Mouse (Mus musculus): ENCODE results near the gene Psmd9.
"Not testable (repeated sequence)": the region's sequence is repeated elsewhere in the genome, so short reads cannot be mapped to it uniquely, and the experiment has no call there.

The Psmd9 gene

DNA sequence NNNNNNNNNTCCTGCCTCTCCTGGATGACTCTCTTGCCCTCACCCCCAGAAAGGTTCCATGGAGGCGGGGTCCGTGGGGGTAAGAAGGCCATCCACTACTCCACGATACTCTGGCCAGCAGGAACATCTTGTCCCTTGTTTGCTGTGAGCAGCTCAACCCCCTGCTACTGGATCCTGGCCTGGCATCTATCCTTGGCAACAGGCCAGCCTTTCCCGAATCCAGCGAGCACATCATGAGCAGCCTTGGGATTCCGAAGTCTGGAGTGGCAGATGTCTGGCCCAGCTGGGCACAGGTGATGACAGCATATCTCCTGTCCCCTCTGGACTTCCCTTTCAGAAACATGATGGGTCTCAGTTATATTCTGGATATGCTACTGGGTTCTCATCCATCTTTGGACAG, 16.8 kb downstream of the Psmd9 start:
- CTCF ChIA-PET: no interaction called here

DNA sequence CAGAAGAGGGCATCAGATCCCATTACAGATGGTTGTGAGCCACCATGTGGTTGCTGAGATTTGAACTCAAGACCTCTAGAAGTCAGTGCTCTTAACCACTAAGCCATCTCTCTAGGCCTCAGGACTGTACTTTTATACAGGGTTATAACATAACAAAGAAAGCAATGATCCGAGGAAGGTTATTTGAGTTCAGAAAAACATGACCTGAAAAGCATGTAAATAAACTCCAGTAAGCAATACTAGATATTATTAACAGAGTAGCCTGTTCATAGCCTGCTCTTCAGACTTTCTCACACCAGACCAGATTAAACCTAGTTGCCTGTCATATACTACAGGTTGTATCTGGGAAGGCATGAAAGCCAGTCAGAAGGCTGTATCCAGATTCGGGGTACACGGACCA, 18.1 kb downstream of the Psmd9 start:
- CTCF ChIA-PET: no interaction called here

DNA sequence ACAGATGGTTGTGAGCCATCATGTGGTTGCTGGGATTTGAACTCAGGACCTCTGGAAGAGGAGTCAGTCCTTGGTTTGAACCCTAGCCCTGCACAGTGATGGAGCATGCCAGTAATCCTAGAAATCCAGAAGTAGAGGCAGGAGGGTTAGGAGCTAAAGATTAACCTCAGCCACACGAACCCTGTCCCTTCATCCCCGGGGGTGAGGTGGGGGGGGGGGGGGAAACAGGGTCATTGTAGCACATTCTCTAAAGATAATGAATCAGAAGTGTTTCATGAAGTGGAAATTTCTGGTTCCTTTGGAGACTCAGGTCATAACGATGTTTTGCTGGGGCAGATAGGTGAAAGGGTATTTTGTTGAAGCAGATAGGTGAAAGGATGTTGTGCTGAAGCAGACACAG, 21.7 kb downstream of the Psmd9 start:
- CTCF ChIA-PET: no interaction called here

DNA sequence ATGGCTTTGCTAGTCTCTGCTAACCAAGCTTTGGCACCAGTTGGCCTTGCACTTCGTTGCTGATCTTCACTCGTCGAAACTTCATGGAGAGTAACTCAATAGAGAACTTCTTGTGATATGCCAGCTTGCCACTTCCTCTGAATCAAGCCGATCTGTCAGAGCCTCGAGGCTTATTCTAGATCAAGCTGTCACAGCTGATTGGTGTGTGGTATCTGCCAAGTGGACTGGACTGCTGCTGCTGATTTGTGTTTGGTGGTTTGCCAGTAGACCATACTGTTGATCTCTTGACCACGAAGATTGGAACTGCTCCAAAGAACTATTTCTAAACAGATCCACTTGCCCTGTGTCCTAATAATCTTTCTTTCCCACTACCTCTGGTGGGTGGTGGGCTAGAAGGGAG, 22.2 kb downstream of the Psmd9 start:
- CTCF ChIA-PET: no interaction called here

DNA sequence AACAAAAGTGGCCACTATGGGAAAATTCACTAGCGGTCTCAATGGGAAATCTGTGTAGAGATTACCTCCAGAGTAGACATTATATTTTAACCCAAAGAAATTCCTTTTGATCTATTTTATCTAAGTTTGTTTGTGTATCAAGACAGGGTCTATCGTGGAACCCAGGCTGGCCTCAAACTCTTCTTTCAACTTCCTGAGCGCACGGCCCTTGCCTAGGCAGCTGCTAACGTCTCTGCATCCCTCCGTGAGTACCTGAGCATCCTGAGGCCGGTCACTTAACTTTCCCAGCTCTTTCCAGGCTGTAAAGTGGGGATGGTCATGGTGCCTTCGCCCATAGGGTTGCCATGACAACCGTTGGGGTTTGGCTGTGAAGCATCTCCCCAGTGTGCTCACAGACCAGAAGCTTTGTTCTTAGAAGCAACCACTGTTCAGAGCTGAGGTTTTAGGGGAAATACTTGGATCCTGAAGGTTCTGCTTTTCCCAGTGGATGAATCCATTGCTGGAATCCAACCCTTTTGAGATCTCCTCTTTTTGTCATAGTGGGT, 23.5 kb downstream of the Psmd9 start:
- CTCF ChIA-PET: no interaction called here

DNA sequence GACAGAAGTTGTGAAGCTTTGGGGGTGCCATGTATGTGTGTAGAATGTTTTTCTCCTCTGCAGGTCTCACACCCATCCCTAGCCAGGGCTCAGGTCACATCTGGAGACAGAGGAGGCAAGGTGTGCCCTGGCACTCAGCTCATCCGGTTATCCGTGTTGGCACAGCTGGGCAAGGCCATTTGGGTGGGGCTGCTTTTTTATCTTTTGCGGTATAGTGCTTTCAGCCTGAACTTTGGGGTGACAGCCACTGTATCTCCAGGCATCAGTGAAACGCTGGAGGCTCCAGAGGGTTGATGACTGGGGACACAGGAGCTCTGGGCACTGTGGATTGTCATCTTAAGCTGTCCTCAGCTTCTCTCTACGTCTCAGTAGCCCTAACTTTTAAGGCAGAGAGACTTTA, 24.2 kb downstream of the Psmd9 start:
- CTCF ChIA-PET: no interaction called here

DNA sequence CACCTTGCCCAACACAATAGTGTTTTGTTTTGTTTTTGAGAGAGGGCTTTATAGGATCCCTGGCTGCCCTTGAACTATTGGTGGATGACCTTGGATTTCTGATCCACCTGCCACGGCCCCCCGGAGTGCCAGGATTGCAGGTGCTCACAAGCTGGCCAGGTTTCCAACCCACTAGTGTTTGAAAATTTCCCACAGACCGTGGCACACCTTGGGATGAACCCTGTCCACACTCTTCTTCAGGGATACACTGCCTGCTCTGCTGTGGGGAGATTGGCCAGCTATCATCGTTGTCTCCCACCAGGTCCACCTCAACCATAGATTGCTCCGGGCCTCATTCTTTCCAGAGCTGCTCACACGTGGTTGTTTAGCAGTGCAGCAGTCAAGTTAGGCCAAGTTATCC, 25.6 kb downstream of the Psmd9 start:
- CTCF ChIA-PET: no interaction called here

DNA sequence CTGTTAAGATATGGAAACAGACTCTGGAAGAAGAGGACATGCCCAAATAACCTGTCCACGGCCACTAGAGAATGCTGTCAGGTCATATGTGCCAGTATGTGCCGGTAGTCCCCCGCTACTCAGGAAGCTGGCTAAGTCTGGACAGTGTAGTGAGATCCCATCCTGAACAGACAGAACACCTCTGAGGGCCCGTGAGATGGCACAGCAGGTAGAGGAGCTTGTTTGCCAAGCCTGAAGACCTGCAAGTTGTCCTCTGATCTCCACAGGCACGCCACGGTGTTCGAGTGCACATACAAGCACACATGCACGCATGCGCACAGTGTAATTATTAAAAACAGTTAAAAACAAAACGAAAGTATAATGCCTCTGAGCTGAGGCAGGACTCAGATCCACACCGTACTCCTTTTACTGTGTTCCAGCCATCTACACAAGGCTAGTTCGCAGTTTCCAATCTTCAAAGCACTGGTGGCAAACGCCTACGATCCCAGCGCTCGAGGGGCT, 26.3 kb downstream of the Psmd9 start:
- CTCF ChIA-PET: no interaction called here

DNA sequence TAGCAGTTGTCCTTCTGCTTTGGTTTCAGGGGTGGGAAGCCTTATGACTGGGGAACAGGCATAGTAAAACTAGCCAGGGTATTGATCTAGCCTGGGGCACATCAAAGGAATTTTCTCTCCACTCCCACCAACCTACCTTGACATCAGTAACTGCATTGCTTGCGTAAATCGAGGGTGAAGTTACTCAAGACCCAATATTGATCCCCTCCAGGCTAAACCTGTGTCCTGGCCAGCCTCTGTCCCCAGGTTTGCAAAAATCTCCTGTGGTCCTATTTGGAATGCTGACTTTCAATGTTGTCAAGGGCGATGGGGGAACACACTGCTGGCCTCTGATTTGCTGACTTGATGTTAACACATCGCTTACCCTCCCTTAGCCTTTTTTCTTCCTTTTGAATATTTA, 27.5 kb downstream of the Psmd9 start:
- CTCF ChIA-PET: no interaction called here

DNA sequence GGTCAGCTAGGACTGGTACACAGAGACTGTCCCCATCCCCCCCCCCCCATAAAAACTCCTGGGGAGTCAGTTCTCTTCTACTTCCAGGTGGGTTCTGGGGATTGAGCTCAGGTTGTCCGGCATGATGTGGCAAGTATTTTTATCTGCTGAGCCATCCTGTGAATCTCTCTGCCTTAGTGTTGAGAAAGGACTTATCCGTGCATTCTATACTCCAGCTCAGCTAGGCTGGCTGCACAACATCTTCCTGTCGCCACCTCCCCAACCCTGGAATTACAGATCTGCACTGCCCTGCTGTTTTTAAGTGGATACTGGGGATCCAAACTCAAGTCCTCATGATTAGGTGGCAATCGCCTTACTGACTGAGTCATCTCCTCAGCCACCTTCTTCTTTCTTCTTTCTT, 29.3 kb downstream of the Psmd9 start:
- CTCF ChIA-PET: no interaction called here

DNA sequence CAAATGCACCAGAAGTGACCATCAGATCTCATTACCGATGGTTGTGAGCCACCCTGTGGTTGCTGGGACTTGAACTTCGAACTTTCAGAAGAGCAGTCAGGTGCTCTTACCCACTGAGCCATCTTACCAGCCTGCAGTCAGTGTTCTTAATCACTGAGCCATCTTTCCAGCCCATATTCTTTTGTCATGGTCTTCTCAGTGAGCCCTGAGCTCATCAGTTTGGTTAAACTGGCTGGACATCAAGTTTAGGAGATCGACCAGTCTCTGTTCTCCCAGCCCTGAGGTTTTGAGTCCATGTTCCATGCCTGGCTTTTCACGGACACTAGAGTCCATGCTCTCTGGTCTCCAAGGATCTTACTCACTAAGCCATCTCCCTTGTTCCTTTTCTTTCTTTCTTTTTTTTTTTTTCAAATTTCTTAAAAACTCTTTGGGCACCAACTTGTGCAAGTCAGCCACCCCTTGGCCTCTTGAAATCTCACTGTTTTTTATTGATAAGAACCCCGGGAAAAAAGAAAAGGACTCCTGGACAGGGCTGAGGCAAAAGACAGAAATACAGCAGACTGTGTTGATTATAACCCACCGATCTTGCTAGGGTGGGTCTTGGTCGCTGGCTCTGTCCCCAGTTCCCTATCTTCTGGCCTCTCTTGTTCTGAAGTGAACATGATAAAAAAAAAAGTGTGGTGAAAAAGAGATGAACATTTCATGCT, 31.8 kb downstream of the Psmd9 start:
- CTCF ChIA-PET: interaction anchor here (0.6 kb wide), 1 partner anchor 84 kb away, joined by 3 read pairs; no protein-coding TSS in a partner anchor

DNA sequence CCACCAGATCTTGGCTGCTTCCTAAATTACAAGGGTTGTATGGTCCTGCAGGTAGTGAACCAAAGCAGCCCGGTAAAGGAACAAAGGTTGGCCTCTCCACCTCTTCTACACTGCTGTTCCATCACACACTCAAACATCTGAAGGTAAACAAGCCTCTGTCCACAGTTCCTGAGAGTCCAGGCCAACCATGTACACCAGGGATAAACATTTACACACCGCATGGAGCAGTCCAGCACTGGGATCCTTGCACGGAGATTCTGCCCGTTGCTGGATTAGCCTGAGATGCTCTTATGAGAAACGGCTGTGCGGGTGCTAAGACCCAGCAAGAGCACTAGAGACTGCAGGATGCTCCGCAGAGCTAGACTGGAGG, 32.3 kb downstream of the Psmd9 start:
- CTCF ChIA-PET: no interaction called here

DNA sequence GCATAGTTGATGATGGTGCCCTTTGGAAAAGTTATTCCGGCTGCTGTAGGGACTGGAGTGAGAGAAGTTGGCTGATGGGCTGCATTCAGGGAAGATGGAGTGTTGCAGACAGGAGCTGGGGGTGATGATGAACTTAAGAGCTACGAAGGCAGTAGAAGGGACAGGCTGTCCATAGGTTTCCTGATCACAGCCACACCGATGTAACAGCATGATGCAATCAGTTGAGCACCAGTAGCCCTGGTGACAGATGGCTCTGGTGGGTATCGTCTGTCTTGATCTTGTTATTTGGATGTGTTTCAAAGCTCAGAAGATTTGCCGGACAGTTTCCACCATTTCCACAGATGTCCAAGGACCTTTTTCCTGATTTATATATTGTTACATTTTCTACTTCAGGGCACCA, 32.8 kb downstream of the Psmd9 start:
- CTCF ChIA-PET: no interaction called here

DNA sequence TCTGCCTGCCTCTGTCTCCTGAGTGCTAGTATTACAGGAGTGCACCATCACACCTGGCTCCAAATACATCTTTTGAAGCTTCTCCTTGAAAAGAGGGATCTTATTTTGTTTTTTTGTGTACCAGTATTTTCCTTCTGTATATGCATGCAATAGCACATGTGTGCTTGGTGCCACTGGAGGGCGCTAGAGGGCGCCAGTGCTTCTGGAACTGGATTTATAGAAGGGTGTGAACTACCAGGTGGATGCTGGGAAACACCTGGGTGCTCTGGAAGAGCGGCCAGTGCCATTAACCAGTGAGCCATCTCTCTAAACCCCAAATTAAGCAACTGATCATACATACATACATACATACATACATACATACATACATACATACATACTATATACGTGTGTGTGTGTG, 33.6 kb downstream of the Psmd9 start:
- CTCF ChIA-PET: not testable (repeated sequence)

DNA sequence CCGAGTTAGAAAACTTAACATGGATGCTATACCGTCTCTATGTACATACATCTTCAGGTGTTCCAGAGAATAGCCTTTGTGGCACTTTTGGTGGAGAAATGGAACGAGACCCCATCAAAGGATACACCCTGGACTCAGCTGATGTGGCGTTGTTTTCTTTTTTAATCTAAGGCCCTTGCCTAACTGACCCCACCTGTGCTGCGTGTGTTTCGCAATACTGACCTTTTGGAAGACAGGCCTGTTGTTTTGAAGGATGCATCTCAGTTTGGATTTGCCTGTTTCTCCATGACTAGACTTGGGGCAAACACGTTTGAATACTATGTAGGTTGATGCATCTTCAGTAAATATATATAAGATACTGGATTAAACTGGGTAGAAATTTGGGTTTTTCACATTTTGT, 34.4 kb downstream of the Psmd9 start:
- CTCF ChIA-PET: not testable (repeated sequence)

DNA sequence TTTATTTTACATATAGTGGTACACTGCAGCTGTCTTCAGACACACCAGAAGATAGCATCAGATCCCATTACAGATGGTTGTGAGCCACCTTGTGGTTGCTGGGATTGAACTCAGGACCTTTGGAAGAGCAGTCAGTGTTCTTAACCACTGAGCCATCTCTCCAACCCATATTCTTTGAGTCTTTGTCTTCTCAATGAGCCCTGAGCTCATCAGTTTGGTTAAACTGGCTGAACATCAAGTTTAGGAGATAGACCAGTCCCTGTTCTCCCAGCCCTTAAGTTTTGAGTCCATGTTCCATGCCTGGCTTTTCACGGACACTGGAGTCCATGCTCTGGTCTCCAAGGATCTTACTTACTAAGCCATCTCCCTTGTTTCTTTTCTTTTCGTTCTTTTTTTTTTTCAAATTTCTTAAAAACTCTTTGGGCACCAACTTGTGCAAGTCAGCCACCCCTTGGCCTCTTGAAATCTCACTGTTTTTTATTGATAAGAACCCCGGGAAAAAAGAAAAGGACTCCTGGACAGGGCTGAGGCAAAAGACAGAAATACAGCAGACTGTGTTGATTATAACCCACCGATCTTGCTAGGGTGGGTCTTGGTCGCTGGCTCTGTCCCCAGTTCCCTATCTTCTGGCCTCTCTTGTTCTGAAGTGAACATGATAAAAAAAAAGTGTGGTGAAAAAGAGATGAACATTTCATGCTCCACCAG, 53.3 kb downstream of the Psmd9 start:
- CTCF ChIA-PET: not testable (repeated sequence)

DNA sequence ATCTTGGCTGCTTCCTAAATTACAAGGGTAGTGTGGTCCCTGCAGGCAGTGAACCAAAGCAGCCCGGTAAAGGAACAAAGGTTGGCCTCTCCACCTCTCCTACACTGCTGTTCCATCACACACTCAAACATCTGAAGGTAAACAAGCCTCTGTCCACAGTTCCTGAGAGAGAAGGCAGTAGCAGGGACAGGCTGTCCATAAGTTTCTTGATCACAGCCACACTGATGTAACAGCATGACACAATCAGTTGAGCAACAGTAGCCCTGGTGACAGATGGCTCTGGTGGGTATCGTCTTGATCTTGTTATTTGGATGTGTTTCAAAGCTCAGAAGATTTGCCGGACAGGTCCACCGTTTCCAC, 53.8 kb downstream of the Psmd9 start:
- CTCF ChIA-PET: no interaction called here

DNA sequence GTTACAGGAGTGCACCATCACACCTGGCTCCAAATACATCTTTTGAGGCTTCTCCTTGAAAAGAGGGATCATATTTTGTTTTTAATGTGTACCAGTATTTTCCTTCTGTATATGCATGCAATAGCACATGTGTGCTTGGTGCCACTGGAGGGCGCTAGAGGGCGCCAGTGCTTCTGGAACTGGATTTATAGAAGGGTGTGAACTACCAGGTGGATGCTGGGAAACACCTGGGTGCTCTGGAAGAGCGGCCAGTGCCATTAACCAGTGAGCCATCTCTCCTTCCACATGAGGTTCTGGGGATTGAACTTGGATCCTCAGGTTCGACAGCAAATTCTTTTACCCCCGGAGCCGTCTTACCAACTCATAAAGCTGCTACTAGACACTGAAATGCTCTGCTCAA, 54.6 kb downstream of the Psmd9 start:
- CTCF ChIA-PET: not testable (repeated sequence)

DNA sequence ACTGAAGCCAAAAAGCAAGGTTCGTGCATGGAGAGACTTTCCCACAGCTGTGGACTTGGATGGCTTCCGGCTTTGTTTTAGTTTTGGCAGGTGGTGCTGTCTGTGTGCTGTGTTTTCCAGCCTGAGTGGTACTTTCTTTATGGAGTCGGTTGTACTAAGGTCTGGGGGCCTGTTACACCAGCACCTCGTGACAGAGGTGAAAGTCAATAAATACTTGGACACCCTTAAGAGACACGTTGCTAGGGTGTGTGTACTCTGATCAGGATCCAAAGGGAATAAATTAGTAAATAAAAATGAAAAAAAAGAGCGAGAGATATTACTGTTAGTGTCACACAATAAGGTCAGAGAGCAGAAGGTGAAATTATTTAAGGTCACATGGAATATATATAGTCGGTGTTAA, 57.6 kb downstream of the Psmd9 start:
- CTCF ChIA-PET: no interaction called here

DNA sequence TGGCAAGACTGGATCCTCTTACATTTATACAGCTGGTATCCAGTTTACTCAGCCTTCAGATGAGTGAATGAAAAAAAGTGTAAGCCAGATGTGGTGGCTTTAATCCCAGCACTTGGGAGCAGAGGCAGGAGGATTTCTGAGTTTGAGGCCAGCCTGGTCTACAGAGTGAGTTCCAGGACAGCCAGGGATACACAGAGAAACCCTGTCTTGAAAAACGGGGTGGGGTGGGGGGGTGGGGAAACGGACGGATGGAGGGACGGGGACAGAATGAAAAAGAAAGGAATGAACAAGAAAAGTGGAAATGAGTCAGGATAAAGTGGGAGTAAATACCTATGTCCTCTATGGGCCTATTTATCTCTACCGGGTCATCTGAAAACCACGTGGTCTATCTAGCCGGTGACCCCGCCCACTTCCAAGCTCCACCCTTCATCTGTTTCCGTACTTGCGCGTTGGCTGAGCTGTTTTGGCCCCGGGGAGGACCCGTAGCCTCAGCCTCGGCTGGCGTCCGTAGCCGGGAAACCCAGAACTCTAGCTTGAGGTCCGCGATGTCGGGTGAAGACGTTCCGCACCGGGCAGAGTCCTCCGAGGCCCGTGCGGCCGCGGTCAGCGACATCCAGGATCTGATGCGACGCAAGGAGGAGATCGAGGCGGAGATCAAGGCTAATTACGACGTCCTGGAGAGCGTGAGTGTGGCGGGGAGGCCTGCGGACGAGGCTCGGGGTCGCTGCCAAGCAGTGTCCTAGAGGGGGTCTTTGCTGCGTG, 58.7 kb downstream of the Psmd9 start:
- CTCF ChIA-PET: interaction anchor here (0.6 to 0.7 kb wide), 2 partner anchors 18 to 161 kb away, joined by 4 to 5 read pairs; no protein-coding TSS in a partner anchor

DNA sequence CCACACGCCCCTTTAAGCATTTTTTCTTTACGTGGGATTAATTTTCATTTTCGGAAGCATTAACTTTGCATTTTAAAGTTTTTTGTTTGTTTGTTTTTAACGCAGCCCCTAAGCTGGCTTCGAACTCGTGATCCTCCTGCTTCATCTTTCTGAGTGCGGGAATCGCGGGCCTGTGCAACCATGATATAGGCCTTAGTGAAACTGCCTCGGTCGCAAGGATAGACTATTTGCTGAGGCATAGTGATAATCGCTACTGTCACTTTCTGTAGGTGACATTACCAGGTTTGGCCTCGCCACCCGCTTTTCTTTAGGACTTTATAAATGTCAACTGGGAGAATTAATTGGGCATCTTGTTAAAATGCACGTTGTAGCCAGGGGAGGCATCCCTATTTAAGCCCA, 59.3 kb downstream of the Psmd9 start:
- CTCF ChIA-PET: interaction anchor here (0.6 to 0.7 kb wide), 2 partner anchors 17 to 162 kb away, joined by 4 to 5 read pairs; no protein-coding TSS in a partner anchor

DNA sequence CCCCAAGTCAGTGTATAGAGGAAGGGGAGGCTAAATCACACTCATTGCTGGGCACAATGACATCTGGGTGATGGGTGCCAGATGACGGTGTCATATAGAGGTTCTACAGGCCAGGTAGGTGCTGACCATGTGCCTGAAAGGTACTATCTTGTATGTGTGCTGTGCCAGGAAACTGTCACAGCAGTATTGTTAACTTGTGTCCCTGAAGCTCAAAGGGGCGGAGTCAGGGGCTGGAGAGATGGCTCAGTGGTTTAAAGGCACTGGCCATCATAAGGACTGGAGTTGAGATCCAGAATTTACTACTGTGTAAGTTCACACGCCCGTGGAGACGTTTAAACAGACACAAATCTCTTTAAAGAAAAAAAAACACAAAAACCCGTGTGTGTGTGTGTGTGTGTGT, 60.1 kb downstream of the Psmd9 start:
- CTCF ChIA-PET: no interaction called here

DNA sequence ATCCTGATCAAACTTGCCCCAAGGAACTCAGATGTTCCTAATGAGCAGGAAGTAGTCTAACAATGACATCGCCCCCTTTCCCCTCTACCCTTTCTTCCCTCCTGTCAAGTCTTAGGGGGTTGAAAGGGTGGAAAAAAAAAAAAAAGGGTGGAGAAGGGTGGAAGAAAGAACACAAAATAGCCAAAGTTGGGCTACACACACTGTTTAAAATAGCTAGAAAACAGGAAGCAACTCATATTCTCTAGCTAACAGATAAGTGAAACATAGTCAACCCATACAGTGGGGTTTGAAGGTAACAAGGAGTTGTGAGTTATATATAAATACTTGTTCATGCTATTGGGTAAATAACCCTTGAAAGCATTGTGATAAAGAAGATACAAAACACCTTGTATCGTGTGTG, 63.0 kb downstream of the Psmd9 start:
- CTCF ChIA-PET: no interaction called here

All from spleen, embryonic (tissue).